8 mouse cellular contexts compared by ENCODE assay signal in genomic region chr1:119525004-119525444, GRCm38 (mm10). TPM values are rescaled to one million over a fixed set of nuclear protein-coding genes. Genes with fewer than 3 reads are reported as not detected.
DNase-seq lines count a peak whose midpoint lies in the region; ATAC-seq and TF ChIP-seq lines count a peak whose summit lies in the region.

No protein-coding gene starts in this region.

- H3K9ac ChIP-seq in lung, embryonic 15.5 days: peak overlapping the region; percentile 69; the same call in 1 of the 2 replicates
- H3K9ac ChIP-seq in heart, embryonic 16.5 days (ENCODE audit: low read length): peak overlapping the region; percentile 87
- peak overlapping the region; percentile 74 for H3K9ac ChIP-seq in midbrain, embryonic 15.5 days

- no peak for DNase-seq in lung, adult 2 months
- peak; percentile 66 to 75 for DNase-seq in kidney, postnatal 4 days
- DNase-seq in frontal cortex, postnatal 10 days (ENCODE audit: low spot score in 2 of 2): no peak
- DNase-seq in adrenal gland, adult 2 months: no peak

- peak overlapping the region; percentile 83 for H3K27ac ChIP-seq in lung, embryonic 15.5 days
- peak overlapping the region; percentile 14; the same call in 1 of the 2 replicates for H3K27ac ChIP-seq in heart, embryonic 16.5 days (ENCODE audit: low read length)
- H3K27ac ChIP-seq in midbrain, embryonic 15.5 days: peak overlapping the region; percentile 86; the same call in 1 of the 2 replicates

- H3K27me3 ChIP-seq in lung, embryonic 15.5 days: no peaks in the 10 kb centered on the region
- no peaks in the 10 kb centered on the region for H3K27me3 ChIP-seq in heart, embryonic 16.5 days (ENCODE audit: control insufficient read depth, insufficient read depth, low read length)
- H3K27me3 ChIP-seq in midbrain, embryonic 15.5 days (replicated peaks): no peaks in the 10 kb centered on the region

- H3K4me3 ChIP-seq in lung, embryonic 15.5 days: peak overlapping the region; percentile 63
- no peak overlapping the region for H3K4me3 ChIP-seq in lung, adult 2 months (replicated peaks; ENCODE audit: extremely low read depth, low read depth, low read length)
- H3K4me3 ChIP-seq in heart, embryonic 16.5 days (ENCODE audit: low read length): peak overlapping the region; percentile 75
- H3K4me3 ChIP-seq in midbrain, embryonic 15.5 days: peak overlapping the region; percentile 69

- ATAC-seq in lung, embryonic 15.5 days (ENCODE audit: borderline replicate concordance, extremely low read depth, low FRiP score, low TSS enrichment): no peak
- ATAC-seq in common myeloid progenitor, adult 5-6 weeks (replicated peaks; ENCODE audit: low read depth, poor library complexity, severe bottlenecking): peak; percentile 20; the same call in 1 of the 2 replicates
- no peak for ATAC-seq in heart, embryonic 16.5 days (replicated peaks; ENCODE audit: extremely low read depth, insufficient read depth, low FRiP score)
- ATAC-seq in midbrain, embryonic 15.5 days (replicated peaks): no peak

- TF ChIP-seq POLR2A in lung, adult 2 months (IDR thresholded peaks at IDR 0.05; ENCODE audit: borderline replicate concordance, extremely low read depth, low read depth, low read length): no peak

- H3K9me3 ChIP-seq in lung, embryonic 15.5 days: no peaks in the 10 kb centered on the region
- peaks cover 11% of the 10 kb centered on the region for H3K9me3 ChIP-seq in heart, embryonic 16.5 days (replicated peaks; ENCODE audit: control insufficient read depth, low read length)
- no peaks in the 10 kb centered on the region for H3K9me3 ChIP-seq in midbrain, embryonic 15.5 days

- TF ChIP-seq CTCF in lung, adult 2 months (IDR thresholded peaks at IDR 0.05; ENCODE audit: insufficient read depth, low read length): no peak

- peak overlapping the region; percentile 82 for H3K4me2 ChIP-seq in lung, embryonic 15.5 days
- H3K4me2 ChIP-seq in heart, embryonic 16.5 days (ENCODE audit: low read depth, low read length): peak overlapping the region; percentile 71
- peak overlapping the region; percentile 66 for H3K4me2 ChIP-seq in midbrain, embryonic 15.5 days

- peaks cover 27% of the 10 kb centered on the region for H3K36me3 ChIP-seq in lung, embryonic 15.5 days
- H3K36me3 ChIP-seq in heart, embryonic 16.5 days (ENCODE audit: control insufficient read depth, insufficient read depth): peaks cover 25% of the 10 kb centered on the region
- H3K36me3 ChIP-seq in midbrain, embryonic 15.5 days (replicated peaks): peaks cover 13% of the 10 kb centered on the region

- H3K4me1 ChIP-seq in lung, embryonic 15.5 days: peaks cover 33% of the 10 kb centered on the region
- H3K4me1 ChIP-seq in lung, adult 2 months (ENCODE audit: control insufficient read depth, insufficient read depth, low read length): peaks cover 13% of the 10 kb centered on the region
- peaks cover 20% of the 10 kb centered on the region for H3K4me1 ChIP-seq in heart, embryonic 16.5 days (ENCODE audit: control insufficient read depth, insufficient read depth, low read length)
- peaks cover 25% of the 10 kb centered on the region for H3K4me1 ChIP-seq in midbrain, embryonic 15.5 days

- WGBS in lung, embryonic 15.5 days: 5% methylated on average over 5 of the region's 5 CpGs
- 6% methylated on average over 5 of the region's 5 CpGs for WGBS in lung, adult 2 months
- WGBS in heart, embryonic 16.5 days: 17% methylated on average over 5 of the region's 5 CpGs
- 5% methylated on average over 5 of the region's 5 CpGs for WGBS in midbrain, embryonic 15.5 days

RNA-seq across cellular contexts. Expression of gene Tmem185b, which starts 0.9 kb away (rescaled TPM):
- polyA plus RNA-seq in lung, embryonic 15.5 days (2015; fragmentation: Nextera tagmentation; extraction: Ambion mirVana): 30.5 and 32.6 TPM in 2 replicates
- 20.6 and 29.5 TPM in 2 replicates for polyA plus RNA-seq in lung, adult 2 months (2012; rRNA removed)
- 13.9 and 16.0 TPM in 2 replicates for total RNA-seq in common myeloid progenitor, adult 5-6 weeks (2017)
- 24.7 and 25.8 TPM in 2 replicates for polyA plus RNA-seq in heart, embryonic 16.5 days (2015; fragmentation: Nextera tagmentation; extraction: Ambion mirVana)
- polyA plus RNA-seq in midbrain, embryonic 15.5 days (2015; fragmentation: Nextera tagmentation; extraction: Ambion mirVana): 18.2 and 18.7 TPM in 2 replicates
- total RNA-seq in adrenal gland, adult 2 months (2021): 10 to 100 TPM; 18.3 to 26.8 TPM
- 45.4 and 56.5 TPM in 2 replicates for polyA plus RNA-seq in adrenal gland, adult 2 months (2012; rRNA removed)

RNA-seq across cellular contexts. Expression of gene Ralb, which starts 20.4 kb away (rescaled TPM):
- polyA plus RNA-seq in lung, embryonic 15.5 days (2015; fragmentation: Nextera tagmentation; extraction: Ambion mirVana): 254 and 264 TPM in 2 replicates
- 47.9 and 54.1 TPM in 2 replicates for polyA plus RNA-seq in lung, adult 2 months (2012; rRNA removed)
- total RNA-seq in common myeloid progenitor, adult 5-6 weeks (2017): 8.1 and 8.8 TPM in 2 replicates
- polyA plus RNA-seq in heart, embryonic 16.5 days (2015; fragmentation: Nextera tagmentation; extraction: Ambion mirVana): 130 and 140 TPM in 2 replicates
- 60.2 and 62.1 TPM in 2 replicates for polyA plus RNA-seq in midbrain, embryonic 15.5 days (2015; fragmentation: Nextera tagmentation; extraction: Ambion mirVana)
- 10 to 100 TPM; 60.0 to 60.4 TPM for total RNA-seq in adrenal gland, adult 2 months (2021)
- 40.7 and 46.7 TPM in 2 replicates for polyA plus RNA-seq in adrenal gland, adult 2 months (2012; rRNA removed)

Comparison
In these comparisons a context has a peak if more than half of its experiments do, and no peak if none do; other contexts are left out.
1. H3K27ac ChIP-seq: peak in every context shown above with its lines; median percentile 86 in midbrain, embryonic 15.5 days; 83 in lung, embryonic 15.5 days; 14 in heart, embryonic 16.5 days.
2. DNase-seq: peak in kidney, postnatal 4 days (2 of 2); none in lung, adult 2 months (single experiment), frontal cortex, postnatal 10 days (0 of 2) and adrenal gland, adult 2 months (single experiment).
3. Peak in every context shown above with its lines, with median percentiles within 50 percentile points of each other: H3K4me2 ChIP-seq and H3K9ac ChIP-seq.